Mouse (Mus musculus) spleen, postnatal 10 days (tissue): ENCODE measurements around the gene Taok3.

Experiments
- DNase-seq, 2 experiments: peaks; one replicate each; pipeline ENCODE4 v3.0.0; 2021 to 2022; ENCODE audit warnings: low spot score in 2 of 2

The Taok3 gene

DNA sequence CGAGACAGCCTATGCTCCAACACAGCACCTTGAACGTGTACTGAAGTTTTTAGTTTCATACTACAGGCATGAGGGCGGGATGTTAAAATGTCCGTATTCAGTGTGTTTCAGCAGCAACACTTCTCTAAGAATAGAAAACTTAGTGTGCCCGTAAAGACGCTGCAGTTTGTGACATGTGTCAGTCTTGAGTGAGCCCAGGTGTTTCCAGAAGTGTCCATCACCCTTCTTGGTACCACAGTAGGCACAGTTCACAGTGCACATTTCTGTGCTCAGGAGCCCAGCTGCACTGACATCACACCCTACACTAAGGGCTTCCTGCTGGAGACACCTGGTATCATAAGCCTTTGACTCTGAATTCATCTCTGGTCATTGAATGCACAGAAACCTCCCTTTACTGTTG, 58.6 kb downstream of the Taok3 start:
- no peak for DNase-seq

DNA sequence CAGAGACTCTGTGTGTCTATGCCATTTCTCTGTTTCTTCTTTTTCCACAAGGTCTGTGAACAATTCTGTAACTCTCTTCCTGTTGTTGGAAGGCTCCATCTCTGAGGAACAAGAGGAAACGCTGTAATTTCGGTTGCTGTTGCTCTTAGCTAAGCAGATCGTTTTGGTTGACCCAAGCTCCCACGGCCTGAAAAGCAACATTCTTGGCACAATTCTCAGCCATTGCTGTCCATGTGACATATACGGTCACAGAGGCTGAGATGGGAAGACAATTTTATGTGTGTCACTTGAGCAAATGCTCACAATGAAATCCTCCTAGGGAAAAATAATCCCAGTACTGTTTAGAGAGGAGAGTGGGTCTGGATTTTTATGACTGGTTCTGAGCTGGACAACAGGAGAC, 62.0 kb downstream of the Taok3 start:
- no peak for DNase-seq

GRCm38 (mm10) chr5:117182411-117182810, 62.5 kb downstream of the Taok3 start:
- DNase-seq = no peak

- no peak for DNase-seq
These were observed 64.9 kb downstream of the Taok3 start for GRCm38 (mm10) chr5:117184832-117185231.

DNA sequence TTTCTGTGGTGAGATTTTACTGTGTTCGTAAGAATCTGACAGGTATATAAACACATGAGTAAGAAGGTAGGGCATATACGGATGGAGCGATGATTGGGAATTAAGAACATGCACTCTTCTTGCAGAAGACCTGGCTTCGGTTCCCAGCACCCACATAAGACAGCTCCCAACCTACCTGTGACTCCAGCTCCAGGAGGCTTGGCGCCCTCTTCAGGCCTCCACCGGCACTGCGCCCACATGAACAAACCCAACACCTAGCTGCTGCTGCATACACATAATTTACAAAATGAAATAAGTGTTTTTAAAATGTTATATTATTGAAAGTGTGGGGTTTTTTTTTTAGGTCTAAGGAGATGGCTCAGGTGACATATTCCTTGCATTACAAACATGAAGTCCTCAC, 65.7 kb downstream of the Taok3 start:
- peak in 1 of 2 experiments; percentile 52 for DNase-seq

DNA sequence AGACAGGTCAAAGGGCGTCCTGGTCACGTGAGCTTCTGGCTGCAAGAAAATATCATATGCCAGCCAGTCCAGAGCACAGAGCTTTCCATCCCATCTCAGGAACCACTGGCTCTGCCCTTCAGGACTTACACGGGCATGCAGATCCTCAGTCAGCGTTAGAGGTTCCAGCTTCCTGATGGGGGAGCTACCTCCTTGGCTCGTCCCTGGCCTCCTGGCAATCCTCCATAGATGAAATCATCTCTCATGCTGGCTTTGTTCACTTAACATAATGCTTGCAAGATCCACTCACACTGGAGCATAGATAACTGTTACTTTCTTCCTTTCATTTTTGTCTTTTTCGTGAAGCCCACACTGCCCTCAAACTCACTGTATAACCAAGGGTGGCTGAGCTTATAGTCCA, 72.1 kb downstream of the Taok3 start:
- no peak for DNase-seq

DNA sequence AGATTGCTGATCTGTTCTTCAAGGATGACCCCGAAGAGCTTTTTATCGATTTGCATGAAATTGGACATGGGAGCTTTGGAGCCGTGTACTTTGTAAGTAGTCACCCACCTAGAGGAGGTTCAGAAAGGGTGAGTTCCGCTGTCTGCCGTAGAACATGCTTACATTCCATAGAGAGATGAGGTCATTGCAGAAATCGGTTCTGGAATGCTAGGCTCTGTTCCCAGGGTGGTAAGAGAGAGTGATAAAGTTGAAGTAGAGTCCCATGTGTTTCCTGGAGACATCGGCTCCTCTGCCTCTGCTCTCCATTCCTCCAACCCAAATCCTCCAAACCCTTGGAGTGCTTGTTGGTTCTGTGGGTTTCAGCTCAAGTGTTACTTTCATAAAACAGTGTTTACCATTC, 73.8 kb downstream of the Taok3 start:
- no peak for DNase-seq

DNA sequence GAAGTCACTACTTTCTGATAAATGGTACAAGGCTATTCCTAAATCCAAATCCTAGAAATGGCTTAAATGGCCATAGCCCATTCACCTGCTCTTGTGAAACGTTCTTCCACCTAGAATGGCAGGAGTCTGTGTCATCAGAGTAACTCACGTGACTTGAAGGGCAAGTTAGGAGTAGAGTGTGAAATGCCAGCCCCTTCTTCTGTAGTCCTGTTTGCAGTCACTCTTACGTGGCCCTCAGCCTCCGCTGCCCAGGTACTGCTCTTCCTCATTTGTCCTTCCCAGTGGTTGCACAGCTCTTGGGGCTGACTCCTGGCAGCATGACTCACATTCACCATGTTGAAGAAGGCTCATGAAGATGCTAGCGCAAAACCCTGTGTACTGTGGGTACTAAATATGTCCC, 74.7 kb downstream of the Taok3 start:
- no peak for DNase-seq

GRCm38 (mm10) chr5:117196551-117196950, 76.6 kb downstream of the Taok3 start:
- no peak for DNase-seq

DNA sequence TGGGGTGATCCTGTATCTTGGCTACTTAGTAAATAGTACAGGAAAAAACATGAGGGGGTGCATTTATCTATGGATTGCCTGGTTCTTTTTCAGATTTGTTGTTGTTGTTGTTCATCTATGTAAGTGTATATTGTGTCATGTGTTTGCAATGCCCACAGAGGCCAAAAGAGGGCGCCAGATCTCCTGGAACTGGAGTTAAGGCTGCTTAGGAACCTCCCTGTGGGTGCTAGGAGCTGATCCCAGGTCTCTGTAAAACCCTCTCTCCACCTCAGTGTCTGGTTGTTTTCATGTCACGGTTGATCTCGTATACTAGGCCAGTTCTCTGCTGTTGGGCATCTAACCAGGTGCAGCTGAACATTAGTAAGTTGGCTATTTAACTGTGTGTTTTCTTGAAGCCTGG, 78.5 kb downstream of the Taok3 start:
- DNase-seq = no peak

DNA sequence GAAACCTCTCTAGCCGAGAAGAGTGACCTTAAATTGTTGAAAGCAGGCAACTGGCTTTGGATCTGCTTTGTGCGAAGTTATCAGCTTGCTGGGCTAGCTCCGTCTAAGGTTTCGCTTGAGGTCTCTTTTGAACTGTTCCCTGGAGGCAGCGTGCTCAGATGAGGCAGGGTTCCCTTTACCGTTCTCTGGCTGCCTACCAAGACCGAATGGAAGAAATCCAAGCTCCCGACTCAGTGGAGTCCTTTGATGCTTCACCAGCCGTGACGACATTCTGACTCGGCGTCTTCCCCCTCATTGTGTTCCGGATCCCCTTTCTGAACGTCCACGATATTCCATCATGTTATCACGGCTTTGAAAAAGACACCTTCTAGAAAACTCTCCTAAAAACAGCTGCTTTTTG, 87.4 kb downstream of the Taok3 start:
- no peak for DNase-seq

GRCm38 (mm10) chr5:117214016-117214415, 94.1 kb downstream of the Taok3 start:
- no peak for DNase-seq

- DNase-seq = no peak
These were observed 111.1 kb downstream of the Taok3 start for GRCm38 (mm10) chr5:117231059-117231458.

DNA sequence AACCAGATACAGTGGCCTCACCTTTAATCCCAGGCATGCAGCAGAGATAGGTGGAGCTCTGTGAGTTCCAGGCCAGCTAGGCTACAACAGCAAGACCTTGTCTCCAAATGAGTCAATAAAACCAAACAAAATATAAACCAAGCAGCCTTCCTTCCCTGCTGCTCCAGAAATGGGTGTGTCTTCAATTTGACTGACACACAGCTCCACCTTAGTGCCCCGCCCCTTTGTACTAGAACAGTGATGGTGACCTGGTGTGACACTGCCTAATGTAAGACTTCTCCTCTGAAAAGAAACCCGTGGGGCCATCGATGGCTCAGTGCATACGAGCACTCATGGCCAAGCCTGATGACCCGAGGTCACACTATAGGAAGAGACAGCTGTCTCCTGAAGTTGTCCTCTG, 116.6 kb downstream of the Taok3 start:
- DNase-seq = no peak

DNA sequence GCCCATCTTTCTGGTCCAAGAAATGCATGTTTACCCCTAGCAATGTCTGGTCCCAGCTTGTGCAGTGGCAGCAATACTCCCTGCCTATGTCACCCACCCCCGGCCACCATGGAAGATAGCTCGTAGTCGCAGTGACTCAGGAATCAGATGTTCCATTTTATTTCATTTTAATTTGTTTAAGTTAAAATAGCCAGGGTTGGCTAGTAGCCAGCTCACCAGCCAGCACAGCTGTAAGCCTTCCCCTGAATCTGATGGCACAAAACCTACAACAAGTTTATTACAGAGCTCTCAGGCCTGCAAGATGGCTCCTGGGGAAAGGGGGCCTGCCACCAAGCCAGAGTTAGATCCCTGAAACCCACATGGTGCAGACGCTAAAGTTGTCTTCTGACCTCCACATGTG, 119.2 kb downstream of the Taok3 start:
- DNase-seq = no peak

DNA sequence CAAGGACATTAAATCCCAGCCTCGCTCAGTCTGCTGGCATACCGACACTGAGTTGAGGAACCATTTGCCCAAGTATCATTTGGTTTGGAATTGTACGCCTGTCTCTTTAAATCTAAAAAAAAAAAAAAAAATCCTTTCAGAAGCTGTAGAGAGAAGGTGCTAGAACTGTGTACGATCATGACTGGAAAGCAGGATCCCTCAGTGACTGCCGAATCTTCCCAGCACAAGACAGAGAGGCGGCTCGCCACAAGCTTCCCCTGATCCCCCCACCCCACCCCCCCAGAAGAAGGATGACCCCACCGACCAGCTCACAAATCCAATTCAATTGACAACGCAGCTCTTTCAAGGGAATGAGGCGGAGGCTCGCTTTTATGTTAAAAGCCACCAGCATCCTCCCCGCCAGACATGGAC, 120.4 kb downstream of the Taok3 start:
- no peak for DNase-seq

DNA sequence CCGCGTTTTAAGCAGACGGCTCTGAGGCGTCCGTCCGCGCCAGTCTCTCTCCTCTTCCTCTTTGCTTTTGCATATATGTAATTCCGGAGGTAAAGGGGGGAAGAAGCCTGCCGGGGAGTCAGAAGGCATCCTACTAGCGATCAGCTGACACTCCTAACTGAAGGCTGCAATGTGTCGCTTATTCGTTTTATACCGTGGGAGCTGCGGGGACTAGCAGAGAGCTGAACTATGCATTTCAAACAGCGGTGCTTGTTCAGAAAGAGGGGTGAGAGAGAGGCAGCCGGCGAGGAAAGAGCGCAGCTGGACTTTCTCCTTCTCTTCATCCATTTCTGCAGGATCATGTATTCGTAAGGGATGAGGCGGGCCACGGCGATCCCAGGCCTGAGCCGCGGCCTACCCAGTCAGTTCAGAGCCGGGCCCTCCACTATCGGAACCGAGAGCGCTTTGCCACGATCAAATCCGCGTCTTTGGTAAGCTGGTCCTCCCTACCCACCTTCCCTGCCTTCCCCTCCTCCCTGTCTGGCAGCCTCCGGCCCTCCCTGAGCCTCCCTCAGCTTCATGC, 120.9 kb downstream of the Taok3 start:
- no peak for DNase-seq

- DNase-seq = no peak
These were observed 122.1 kb downstream of the Taok3 start for GRCm38 (mm10) chr5:117241935-117242531.

DNA sequence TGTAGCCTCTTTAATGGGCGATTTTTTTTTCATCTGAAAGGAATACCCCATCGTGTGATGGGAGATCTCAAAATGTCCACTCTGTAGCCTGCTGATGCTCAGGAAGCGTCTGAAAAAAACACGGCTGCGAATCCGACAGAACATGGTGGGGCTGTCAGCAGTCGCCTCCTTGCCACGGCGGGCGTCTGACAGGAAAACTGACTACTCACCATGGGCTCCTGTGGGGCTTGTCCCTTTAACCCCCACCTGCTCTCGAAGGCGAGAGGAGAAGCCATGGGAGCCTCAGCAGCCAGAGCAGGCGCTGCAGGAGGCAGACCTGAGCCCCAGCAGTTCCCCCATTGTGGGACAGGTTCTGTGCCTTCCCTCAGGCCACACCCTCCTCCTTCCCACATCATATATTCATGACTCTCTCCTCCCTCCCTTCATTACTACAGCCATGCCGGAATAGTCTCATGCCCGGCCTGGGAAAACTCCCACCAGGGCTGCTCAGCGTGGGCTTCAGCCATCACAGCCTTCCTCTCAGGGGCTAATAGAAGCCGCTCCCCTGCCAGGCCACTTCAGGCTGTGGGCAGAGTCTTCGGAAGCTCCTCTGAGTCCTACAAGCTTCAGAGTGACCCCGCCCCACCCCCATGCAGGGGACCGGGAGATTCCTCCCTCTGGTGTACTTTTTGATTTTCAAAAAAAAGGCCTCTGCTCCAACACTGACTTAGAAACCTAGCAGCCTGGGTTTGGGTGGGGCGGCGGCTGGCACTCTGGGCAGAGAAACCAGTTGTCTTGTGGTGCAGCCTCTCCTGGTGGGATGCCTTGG, 122.9 kb downstream of the Taok3 start:
- no peak for DNase-seq

DNA sequence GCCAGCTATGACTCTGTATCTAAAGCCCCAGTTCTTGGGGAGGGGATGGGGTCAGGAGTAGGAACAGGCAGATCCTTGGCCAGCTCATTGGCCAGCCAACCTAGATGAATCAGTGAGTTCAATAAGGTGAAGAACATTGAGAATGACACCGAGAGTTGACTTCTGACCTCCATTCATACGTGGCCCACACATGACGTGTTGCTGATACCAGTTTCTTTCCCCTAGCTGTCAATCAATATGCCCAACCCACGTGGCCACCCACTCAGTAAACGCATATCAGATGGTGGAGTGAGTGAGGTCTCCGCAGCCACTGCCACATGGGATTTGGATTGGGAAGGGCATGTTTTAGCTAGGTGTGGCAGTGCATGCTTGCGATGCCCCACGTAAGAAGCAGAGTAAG, 125.2 kb downstream of the Taok3 start:
- no peak for DNase-seq

GRCm38 (mm10) chr5:117248351-117248750, 128.4 kb downstream of the Taok3 start:
- no peak for DNase-seq

GRCm38 (mm10) chr5:117250796-117251195, 130.9 kb downstream of the Taok3 start:
- DNase-seq = no peak

DNA sequence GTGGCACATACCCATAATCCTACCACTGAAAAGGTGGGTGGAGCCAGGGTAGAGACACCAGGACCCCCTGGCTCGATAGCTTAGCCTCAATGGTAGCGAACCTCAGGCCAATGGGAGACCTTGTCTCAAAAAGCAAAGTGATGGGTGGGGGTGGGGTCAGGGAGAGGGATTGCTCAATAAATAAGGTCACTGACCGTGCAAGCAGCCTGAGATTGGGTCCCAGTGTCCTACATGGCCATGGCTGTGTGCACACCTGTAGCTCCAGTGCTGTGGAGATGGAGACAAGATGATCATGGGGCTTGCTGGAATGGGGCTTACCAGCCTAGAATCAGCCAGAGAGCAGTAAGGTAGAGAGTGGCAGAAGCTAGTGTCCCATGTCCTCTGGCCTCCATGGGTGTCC, 131.8 kb downstream of the Taok3 start:
- DNase-seq = no peak
